Mouse (Mus musculus) c-Kit-positive CD71-positive TER-119-positive erythroid progenitor cells, embryonic 14.5 days (primary cell): ENCODE data around the gene Cfd.

Source experiments
- DNase-seq: peaks from one replicate; pipeline ENCODE4 v3.0.0-alpha.2; 2013; ENCODE audit warnings: low spot score

The Cfd gene

DNA sequence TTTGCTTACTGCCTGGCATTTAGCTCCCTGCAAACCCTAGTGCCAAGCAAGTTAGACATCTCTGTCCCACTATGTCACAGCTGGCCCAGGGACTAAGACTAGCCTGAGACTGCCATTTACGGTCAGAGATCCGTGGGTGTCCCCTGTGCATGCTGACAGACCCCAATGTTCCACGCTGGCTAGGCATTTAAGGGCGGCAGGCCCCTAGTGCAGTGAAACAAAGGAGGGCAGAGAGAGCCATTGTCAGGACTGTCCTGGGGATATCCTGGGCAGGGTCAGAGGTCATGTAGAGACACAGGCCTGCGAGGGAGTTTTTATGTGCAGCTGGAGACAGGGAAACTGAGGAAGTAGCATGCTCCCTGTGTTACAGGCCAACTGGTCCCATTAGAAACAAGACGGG, 43.2 kb downstream of the Cfd start:
- no peak for DNase-seq

DNA sequence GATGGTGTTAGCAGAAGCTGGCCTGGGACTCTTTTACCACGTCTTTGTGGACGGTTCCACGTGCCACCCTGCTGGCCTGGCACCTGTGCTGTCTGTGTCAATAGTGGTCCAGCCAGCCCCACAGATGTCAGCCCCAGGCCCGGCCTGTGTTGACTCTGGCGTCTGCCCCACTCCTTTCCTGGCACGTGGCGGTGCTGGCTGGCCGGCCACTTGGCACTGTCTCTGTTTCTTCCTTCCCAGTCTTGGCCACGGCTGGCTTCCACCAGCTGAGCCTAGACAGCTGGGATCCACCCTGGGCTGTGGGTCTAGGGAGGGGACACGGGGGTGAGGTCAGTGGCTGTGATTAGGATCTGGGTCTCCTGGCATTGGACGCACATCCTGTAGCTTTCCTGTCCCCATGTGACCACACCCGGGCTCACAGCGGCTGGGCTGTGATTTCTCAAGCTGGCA, 43.6 kb downstream of the Cfd start:
- no peak for DNase-seq

DNA sequence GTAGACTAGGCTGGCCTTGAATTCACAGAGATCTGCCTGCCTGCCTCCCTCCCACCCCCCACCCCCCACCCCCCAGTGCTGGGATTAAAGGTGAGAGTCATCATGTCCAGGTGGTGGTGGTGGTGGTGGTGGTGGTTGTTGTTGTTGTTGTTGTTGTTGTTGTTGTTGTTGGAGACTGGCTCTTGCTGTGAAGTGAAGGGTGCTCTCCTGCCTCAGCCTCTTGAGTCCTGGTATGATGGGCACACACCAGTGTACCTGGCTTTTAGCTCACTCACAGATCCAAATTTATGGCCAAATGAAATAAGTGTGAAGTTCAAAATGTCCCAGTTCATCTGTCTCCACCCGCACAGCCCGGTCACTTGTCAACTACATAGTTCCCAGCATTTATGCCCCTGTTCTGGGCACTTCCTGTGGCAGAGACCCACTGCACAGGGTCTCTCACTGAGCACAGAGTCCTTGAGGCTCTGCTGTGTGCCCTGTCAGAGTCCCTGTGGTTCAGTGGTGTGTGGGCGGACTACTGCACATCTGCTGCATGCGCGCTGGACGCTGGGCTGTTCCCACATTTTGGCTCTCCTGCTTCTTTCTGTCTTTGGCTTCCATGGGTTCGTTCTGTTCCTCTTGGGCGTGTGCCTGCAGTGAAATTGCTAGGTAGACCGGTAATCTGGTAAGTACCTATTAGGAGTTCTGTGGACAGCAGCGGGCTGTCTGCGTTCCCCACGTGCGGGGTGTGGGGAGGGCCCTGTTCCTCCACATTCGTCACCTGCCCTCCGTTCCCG, 44.3 kb downstream of the Cfd start:
- no peak for DNase-seq

DNA sequence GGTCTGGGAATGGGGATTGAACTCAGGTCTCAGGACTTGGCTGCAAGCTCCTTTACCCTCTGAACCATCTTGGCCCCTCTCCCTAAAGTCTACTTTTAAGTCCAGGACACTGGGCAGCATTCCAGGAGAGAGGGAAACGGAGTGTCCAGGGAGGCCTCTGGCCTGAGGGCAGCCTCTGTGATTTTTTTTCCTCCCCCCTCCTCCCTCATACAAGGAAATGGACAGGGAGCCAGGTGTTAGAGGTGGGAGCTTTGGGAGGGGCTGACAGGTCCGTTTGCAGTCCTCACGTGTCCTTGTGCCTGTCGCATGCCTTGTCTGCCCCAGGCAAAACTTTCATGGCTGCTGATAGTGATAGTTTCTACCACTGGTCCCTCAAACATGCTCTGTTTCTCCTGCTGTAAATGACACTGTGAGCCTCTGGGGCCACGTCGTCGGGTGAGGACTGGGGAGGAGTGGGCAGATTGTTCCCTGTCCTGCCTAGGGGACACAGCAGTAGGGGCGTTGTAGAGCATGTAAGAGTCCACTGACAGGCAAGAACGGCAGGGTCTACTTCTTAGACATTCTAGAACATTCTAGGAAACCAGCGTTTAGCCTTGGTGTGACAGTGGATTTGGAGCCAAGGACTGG, 45.7 kb downstream of the Cfd start:
- DNase-seq: no peak

DNA sequence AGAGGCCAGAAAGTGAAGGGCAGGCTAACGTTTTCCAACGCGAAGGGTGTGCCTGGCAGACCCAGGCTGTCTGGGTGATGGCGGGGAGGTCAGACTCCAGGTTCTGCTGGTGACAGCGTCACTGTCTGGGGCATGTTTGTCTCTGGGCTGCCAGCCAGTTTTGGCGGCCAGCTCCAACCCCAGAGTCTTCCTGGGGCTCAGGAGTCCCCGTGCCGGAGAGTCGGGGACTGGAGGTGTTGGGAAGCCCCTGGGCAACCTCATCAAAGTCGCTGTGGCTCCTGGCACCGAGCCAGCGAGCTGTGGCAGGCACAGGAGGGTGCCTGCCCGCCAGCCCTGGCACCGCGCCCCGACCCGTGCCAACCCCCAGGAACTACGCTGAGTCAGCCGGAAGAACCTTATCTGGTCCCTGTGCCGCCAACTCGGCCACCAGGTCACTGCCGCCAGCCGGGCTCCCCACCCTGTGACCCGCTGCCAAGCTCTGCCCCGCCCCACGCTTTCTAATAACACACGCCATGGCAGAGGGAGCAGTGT, 46.3 kb downstream of the Cfd start:
- DNase-seq: no peak

DNA sequence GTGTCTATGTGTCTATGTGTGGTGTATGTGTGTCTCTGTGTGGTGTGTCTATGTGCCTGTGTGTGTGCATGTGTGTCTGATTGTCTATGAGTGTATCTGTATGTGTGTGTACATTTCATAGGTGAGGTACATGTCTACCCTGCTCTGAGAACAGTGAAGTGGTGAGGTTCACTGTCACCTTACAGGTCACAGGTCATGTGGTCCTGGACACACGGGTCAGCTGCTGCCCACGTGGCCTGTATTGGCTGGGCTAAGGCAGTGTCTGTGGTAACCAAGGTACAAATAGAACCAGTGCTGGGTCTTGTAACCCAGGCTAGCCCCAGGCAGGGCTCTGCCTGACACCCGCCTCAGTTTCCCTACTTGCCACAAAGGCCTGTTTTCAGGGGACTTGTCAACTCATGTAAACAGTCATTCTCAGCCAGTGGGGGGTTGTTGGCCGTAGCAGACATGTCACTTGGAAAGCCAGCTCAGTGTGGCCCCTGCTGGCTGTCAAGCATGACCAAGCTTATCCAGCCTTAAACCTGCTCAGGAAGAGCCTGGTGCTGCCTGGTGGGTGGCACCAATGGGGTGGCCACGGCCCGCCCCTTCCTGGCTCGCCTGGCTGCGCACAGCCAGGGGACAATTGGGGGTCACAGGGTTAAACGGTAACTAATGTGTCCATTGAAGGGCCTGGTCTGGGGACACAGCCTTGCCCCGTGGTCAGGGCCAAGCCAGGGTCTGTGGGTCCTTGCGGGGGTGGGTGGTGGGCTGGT, 47.3 kb downstream of the Cfd start:
- DNase-seq: no peak

DNA sequence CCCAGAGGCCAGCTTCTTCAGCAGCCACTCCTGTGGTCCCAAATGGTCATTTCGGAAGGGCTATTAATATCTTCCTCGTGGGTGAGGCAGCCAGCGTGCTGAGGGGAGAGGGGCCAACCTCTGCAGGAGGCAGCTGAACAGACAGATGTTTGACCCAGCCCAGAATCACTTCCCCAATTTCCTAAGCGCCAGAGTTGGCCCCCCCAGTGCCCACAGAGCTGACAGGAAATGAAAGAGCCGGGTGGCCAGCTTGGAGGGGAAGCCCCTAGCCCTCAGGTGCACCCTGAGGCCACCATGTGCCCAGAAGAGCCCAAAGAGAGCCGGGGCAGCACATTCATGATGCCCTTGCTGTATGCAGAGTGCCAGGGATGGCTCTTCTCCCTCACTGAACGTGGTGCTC, 50.1 kb downstream of the Cfd start:
- no peak for DNase-seq
